Mouse (Mus musculus) right cerebral cortex, adult 18-20 months (tissue): ENCODE results near the gene Cd40.

ENCODE experiments used
- DNase-seq: peaks from one replicate; pipeline ENCODE4 v3.0.0; 2022; ENCODE audit warnings: mixed read lengths

The Cd40 gene

GRCm38 (mm10) chr2:165059961-165060360 is 4.5 kb downstream of the Cd40 start:
- DNase-seq = no peak

GRCm38 (mm10) chr2:165061638-165062433 is 6.4 kb downstream of the Cd40 start:
- DNase-seq = no peak

GRCm38 (mm10) chr2:165064489-165064888 is 9.1 kb downstream of the Cd40 start:
- peak; percentile 83 for DNase-seq

GRCm38 (mm10) chr2:165068806-165069205 is 13.4 kb downstream of the Cd40 start:
- DNase-seq = no peak

GRCm38 (mm10) chr2:165070096-165070816 is 14.8 kb downstream of the Cd40 start:
- DNase-seq = peak; percentile 74

GRCm38 (mm10) chr2:165073381-165073781 is 18.0 kb downstream of the Cd40 start:
- DNase-seq = peak; percentile 54

- DNase-seq = peak; percentile 81
Observed at GRCm38 (mm10) chr2:165074081-165074884, 18.9 kb downstream of the Cd40 start.

GRCm38 (mm10) chr2:165074937-165075336 is 19.5 kb downstream of the Cd40 start:
- peak; percentile 88 for DNase-seq

- no peak for DNase-seq
Observed at GRCm38 (mm10) chr2:165077055-165077454, 21.6 kb downstream of the Cd40 start.

GRCm38 (mm10) chr2:165078045-165078444 is 22.6 kb downstream of the Cd40 start:
- DNase-seq = peak; percentile 46

GRCm38 (mm10) chr2:165078605-165079004 is 23.2 kb downstream of the Cd40 start:
- no peak for DNase-seq

GRCm38 (mm10) chr2:165080657-165081056 is 25.2 kb downstream of the Cd40 start:
- DNase-seq = no peak

- no peak for DNase-seq
Observed at GRCm38 (mm10) chr2:165081257-165081656, 25.8 kb downstream of the Cd40 start.

GRCm38 (mm10) chr2:165086634-165087033 is 31.2 kb downstream of the Cd40 start:
- DNase-seq = no peak

GRCm38 (mm10) chr2:165089470-165089869 is 34.0 kb downstream of the Cd40 start:
- no peak for DNase-seq

- no peak for DNase-seq
Observed at GRCm38 (mm10) chr2:165090650-165091049, 35.2 kb downstream of the Cd40 start, which contains the start of gene 1700025C18Rik. Gene 1700025C18Rik (minus strand): TSS chr2:165090750.

GRCm38 (mm10) chr2:165091433-165091965 is 36.1 kb downstream of the Cd40 start:
- DNase-seq = no peak

GRCm38 (mm10) chr2:165092393-165092792 is 37.0 kb downstream of the Cd40 start:
- no peak for DNase-seq

- DNase-seq = no peak
Observed at GRCm38 (mm10) chr2:165096367-165096766, 40.9 kb downstream of the Cd40 start.

- DNase-seq = no peak
Observed at GRCm38 (mm10) chr2:165098861-165099260, 43.4 kb downstream of the Cd40 start.

GRCm38 (mm10) chr2:165100749-165101148 is 45.3 kb downstream of the Cd40 start:
- DNase-seq = no peak

GRCm38 (mm10) chr2:165102920-165103319 is 47.5 kb downstream of the Cd40 start:
- no peak for DNase-seq
